Mouse (Mus musculus): Measurements from ENCODE around the gene Tnrc6c.

Gene Tnrc6c

DNA sequence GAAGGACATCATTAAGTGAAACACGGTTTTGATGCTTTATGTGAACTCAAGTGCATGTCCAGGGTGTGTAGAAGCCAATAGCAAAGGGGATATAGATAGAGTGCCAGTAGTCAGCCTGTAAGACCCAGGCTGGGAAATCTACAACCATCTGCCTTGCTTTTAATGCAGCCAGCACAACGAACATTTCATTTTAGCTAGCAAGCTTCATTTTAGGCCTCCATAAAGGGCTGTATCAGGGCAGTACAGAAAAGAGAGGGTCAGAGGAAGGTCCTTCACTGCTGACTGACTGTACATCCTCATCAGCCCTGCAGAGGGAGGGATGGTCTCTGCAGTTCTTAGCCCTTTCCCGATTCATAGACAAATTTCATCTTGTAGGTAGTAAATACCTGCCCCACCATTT is 23.0 kb downstream of the Tnrc6c start:
- no peak for DNase-seq (ENCODE audit: low read depth)

DNA sequence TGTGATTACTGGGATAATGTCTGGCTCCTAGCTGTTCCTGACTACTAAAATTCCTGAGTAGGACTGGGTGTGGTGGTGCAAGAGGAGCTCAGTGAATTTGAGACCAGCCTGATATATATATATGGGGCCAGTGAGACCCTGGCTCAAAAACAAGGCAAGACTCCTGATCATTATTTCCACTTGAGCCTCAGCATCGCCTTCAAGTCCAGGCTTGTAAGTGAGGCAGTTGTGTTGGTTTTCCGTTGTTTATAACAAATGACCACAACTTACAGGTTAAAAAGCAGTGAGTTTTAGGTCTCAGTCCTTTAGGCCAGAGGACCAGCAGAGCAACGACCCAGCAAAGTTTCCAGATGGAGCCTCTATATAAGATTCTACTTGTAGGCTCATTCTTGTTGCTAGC is 23.5 kb downstream of the Tnrc6c start:
- no peak for DNase-seq (ENCODE audit: low read depth)

DNA sequence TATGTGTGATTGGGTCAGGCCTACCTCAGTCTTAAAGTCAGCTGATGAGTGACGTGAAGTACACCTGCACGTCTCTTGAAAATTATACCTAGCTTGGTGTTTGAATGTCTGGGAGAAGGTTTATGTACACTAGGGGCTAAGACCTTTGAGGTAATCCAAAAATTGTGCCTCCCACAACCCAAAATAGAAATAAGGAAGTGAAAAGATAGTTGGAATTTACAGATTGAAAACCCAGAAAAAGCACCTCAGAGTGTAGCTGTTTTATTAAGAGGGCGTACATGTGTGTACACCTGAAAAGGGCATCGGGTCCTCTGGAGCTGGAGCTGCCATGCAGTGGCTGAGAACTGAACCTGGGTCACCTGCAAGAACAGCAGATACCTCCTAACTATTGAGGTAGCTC is 24.1 kb downstream of the Tnrc6c start:
- no peak for DNase-seq (ENCODE audit: low read depth)

DNA sequence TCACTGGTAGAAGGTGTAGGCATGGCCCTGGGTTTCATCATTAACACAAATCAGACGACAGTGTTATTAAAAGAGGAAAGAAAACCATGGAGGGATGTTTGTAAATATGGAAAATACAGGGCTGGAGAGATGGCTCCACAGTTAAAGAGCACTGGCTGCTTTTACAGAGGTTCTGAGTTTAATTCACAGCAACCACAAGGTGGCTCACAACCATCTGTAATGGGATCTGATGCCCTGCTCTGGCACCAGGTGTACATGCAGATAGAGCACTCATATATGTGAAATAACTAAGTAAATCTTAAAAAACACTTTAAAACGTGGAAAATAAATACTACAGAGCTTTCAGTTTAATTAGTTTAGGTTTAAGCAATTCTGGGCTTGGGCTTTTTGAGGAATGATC is 24.7 kb downstream of the Tnrc6c start:
- DNase-seq (ENCODE audit: low read depth), result no peak

DNA sequence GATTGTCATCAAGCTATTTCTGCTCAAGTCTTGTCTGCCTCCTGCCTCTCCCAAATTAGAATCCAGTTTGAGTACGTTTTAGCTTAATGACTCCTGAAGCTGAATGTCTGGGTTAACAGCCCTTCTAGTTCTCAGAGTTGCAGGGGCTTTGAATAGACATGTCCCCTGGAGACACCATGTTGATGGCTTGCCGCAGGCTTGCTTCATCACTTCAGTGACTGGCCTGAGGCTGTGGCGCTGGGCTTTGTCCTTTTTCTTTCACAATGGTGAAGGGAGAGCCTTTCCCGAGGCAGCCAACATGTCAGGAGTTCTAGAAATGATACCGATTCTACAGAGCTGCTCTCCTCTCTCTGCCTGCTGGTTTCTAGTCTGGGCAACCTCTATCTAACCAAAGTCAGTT is 30.6 kb downstream of the Tnrc6c start:
- no peak for DNase-seq (ENCODE audit: low read depth)

DNA sequence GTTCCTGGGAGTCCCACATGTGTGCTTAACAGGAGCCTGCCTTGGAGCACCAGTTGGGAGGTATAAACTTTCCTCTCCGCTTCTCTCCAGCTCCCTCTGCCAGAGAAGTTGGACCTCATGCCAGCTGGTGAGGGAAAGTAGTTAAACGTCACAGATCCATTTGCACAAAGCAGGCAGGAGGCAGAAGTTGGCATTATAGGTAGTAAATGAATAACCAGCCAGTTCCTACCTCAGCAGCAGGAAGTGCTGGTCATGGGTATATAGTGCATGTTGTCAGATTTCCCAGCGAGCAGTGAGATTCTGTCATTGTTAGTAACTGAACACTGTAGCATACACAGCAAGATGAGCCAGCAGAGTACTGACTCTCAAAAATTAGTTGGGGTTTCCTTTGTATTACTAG is 31.4 kb downstream of the Tnrc6c start:
- no peak for DNase-seq (ENCODE audit: low read depth)

DNA sequence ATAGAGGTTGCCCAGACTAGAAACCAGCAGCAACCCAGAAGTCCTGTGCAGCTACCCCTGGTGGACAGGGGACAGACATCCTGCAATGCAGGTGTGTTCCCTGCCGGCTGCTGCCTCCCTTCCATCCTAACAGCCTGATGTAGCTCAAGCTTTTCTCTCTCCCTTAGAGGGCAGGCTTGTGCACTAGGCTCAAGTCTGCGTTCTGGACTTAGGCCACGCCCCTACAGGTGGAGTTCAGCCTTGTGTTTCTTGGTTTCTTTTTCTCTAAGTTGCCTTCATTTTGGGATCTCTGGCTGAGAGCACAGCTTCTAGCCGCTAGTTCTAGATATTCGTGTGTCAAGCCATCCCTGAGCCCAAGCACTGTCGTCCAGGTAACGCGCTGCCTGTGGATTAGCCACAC is 31.9 kb downstream of the Tnrc6c start:
- DNase-seq (ENCODE audit: low read depth), result no peak

DNA sequence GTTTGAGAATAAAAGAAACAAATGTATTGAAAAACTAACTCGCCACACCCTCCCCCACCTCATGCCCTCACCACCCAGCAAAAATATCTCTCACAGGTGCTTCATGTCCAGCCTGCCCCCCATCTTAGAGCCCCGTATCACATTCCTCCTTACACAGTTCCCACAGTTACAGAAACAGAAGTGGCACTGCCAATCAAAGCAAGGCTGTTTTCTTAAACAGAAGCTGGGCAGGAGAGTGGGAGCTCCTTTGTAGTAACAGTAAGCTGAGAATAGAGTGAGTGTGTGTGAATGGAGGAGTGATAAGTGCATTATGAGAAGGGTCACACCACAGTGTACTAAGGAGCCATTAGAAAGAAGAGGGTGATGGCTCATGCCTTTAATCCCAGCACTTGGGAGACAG is 34.5 kb downstream of the Tnrc6c start:
- DNase-seq (ENCODE audit: low read depth), result no peak

DNA sequence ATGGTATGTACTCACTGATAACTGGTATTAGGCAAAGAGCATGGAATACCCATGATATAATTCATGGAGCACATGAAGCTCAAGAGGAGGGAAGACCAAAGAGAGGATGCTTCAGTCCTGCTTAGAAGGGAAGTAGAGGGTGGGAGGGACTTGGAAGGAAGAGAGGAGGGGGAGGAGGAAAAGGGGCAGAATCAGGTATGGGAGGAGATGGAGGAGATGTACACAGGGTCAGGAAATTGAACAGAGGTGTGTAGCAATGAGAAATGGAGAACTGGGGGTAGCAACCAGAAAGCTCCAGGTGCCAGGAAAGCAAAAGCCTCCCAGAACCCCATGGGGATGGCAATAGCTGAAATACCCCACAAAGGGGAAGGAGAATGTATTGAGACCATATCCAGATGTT is 37.2 kb downstream of the Tnrc6c start:
- no peak for DNase-seq (ENCODE audit: low read depth)

DNA sequence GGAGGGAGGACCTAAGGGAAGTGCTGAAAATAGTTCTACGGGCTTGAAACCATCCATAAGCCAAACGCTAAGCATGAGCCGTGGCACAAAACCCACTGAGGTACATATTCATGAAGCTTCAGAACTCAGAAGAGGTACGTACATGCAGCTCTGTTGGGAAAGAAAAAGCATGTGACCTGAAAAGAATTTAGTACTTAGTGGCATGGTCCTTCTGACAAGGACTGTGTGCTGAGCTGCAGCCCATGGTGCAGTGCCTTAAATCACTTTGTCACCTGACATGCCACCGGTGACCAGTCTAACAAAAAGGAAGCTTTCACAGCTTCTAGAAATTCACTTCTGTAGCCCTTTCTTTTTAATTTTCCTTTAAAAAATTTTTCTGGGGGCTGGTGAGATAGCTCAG is 40.0 kb downstream of the Tnrc6c start:
- DNase-seq (ENCODE audit: low read depth), result no peak

DNA sequence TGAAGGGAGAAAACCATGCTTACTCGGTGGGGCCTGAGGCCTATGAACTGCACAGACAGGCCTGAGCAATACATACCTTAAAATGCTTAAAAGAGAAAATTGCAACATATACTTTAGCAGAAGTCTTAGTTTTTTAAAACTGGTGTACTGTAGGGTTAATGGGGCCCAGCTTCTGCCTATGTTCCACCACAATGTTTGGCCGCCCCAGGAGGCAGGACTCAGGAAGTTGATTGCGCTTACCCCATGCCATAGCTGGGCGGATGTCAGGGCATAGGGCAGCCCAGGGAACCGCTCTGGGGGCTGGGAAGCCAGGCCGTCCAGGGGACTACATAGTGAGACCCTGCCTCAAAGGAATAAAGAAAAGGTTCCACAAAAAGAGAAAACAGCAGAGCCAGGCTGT is 42.5 kb downstream of the Tnrc6c start:
- no peak for DNase-seq (ENCODE audit: low read depth)

DNA sequence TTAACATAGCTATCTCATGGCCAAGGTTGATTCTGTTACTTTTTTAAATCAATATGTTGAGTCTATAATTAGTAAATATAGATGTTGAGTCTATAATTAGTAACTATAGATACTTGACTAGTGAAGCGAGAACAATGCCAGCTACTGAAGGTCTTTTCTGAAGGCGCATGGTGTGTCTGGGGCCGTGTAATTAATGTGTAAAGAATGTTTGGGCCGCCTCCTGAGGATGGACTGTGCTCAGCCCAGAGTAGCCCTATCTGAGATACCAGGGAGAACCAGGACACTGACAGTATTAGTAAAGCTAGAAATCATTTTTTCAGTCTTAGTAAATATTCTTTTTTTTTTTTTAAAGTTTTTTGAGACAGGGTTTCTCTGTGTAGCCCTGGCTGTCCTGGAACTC is 46.8 kb downstream of the Tnrc6c start:
- DNase-seq (ENCODE audit: low read depth), result no peak

DNA sequence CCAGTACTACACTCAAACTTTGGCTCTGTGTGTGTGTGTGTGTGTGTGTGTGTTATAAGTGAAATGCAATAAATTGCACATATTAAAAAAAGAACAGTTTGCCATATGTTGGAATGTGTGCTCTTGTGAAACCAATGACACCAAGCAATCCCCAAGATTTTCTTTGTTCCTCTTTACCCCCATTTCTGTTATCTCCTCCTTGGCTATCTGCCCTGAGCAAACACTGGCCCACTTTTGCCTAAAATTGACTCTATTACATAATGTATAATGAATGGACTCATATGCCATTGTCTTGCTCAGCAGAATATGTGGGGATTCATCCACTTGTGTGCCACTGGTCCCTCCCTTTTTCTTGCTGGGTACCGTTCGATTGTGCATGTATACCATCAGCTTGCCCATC is 52.2 kb downstream of the Tnrc6c start:
- DNase-seq (ENCODE audit: low read depth), result no peak

DNA sequence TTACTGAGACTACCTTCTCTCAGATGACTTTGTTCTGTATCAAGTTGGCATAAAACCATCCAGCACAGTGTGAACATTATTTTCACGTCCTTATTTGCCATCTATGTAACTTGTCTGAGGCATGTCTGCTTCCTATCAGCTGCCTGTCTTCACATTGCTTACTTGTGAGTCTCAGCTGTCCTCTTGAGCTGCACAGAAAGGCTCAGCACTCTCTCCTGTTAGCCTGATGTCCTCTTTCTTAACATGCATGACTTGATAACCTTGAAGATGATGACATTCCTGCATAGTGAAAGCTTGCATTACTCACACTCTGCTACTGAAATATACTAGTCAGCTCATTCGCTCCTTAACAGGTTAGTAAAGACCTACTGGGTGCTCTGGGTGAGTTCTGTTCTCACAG is 53.1 kb downstream of the Tnrc6c start:
- no peak for DNase-seq (ENCODE audit: low read depth)

DNA sequence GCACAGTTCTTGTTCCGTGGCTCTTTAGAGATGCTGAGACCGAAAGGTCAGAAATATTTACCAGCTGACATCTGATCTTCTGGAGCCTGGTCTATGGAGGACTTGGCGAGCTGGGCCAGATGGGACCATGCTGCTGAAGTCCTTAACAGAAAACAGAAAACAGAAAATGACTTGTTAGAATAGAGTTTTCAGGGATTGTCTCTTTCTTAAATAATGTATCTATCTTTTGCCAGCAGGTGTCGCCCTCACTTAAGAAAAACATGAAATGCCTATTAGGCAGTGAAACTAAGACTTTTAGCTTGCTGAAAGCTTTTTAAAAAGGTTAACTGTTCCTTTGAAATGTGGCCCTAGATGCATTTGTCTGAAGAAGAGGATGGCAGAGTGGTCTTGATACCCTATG is 55.2 kb downstream of the Tnrc6c start:
- no peak for DNase-seq (ENCODE audit: low read depth)

DNA sequence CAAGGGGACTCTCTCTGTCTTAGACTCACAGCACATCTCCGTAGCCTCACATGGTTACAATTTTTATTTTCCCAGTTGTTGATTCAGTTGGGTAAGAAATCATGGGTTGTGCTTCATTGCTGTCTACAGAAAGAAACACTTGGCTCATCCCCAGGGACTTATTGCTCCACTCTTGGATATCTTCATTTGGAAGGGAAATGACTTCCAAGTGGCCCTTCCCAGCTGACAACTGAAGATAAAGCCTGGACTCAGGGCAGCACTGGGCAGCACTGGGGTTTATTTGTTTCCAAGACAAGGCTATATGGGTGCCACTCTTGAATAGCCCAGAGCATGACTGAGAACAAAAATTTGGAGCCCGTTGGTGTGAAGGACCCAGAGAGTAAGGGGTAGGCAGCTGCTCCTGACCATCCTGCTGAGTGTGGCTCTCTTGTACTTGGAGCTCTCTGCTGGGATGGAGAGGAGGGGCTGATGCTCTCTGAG is 56.8 kb downstream of the Tnrc6c start:
- DNase-seq (ENCODE audit: low read depth), result no peak

DNA sequence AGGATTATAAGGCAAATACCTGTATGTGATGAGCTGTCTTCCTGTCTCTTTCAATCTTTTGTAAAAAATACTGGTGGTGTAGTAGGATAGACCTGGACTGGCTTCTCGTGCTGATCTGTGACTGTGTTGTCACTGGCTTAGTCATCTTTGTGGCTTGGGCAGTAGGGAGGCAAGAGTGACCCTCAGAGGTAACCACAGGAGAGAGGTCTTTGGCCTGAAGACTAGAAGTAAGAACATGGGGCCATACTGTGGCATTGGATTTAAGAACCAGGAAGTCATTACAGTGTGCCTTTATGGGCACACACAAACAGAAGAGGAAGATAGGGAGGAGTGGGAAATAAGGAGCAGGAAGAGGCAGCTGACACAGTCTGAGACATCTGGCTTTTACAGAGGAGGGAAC is 58.0 kb downstream of the Tnrc6c start:
- no peak for DNase-seq (ENCODE audit: low read depth)

DNA sequence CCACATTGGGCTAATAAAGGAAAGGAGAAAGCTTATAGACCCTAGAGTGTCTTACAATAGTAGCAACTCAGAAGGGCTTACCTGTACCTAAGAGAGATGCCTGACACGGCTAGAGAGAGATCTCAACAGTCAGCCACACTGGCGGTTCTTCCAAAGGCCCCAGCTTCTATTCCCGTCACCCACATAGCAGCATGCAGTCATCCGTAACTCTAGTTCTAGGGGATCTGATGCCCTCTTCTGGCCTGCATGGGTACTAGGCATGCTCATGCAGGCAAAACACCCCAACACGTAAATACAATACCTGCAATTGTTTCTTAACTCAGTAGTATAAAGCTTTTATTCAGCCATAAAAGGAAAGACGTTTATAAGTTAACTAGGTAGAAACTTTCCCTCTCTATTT is 59.3 kb downstream of the Tnrc6c start:
- no peak for DNase-seq (ENCODE audit: low read depth)

DNA sequence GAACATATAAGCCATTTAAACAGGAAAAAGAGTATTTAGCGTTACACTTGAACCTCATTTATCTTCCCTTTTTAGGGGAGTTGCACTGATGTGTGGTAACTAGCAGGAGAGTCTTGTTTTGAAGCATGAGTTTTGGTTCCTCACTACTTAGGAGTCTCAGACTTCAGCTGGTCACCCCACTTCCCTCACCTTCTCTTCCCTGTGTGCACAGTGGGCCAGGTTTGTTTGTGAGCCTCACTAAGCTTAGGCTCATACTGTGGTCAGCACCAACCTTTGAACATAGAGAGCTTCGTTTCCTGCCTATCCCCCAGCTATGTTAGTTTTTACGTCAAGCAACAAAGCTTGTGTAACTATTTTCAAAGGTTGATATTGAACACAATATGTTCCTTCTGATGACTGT is 64.7 kb downstream of the Tnrc6c start:
- DNase-seq (ENCODE audit: low read depth), result no peak

DNA sequence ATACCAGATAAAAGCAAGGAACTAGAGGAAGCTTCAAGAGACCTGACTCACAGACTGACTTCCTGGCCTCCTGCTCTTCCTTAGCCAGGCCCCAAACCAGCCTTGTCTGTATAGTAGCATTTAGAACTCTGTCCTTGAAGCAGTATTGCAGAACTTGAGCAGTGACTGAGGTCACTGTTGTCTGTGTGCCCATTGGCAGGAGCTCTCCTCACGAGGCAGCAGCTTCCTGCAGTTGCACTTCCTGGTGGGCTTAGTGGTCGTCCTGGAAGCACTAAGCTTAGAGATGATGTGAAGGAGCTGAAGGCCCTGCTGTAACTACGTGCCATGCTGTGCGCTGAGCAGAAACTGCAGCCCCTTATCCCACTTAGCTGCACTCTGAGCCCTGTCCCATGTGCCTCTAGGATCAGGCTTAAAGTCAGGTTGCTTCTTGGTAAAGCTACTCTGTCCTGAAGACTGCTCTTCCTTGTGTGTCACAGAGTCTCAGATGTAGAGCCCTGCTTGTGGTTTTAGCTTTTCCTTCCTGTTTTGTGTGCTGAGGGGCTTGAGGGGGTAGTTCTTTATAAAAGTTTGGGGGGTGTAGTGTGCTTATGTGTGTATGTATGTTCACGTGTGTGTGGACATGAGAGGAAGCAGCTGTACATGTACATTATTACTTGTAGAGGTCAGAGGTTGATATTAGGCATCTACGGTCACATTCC is 70.7 kb downstream of the Tnrc6c start:
- DNase-seq (ENCODE audit: low read depth), result no peak

DNA sequence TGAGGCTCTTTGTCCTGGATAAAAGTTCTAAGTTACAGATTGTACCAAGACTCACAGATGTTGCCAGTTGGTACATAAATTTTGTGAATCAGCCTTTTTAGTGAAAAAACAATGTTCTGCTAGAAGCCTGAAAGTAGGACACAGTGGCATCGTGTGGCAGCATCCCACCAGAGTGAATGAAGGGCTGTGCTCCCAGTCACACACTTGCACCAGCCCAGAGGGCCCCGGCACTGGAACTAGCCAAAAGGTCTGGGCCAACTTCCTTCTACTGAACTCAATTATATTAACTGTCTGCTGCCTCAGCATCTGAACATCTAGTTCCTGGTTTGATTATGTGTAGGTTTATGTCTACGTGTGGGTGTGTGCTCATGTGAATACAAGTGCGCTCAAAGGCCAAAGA is 72.9 kb downstream of the Tnrc6c start:
- DNase-seq (ENCODE audit: low read depth), result no peak

DNA sequence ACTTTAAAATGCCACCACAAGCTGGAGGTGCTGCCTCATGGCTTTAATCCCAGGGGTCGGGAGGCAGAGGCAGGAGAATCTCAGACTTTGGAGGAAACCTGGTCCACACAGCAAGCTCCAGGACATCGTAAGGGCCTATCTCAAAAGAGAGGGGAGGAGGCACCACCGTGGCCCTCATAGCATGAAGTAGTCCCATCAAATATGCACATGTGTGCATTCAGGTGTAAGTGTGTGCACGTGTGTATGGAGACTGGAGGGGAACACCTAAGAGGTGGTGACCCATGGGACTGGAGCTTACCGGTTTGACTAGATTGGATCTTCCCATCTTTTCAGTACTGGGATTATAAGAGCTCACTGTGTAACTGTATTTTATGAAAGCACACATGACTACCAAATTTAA is 74.2 kb downstream of the Tnrc6c start:
- no peak for DNase-seq (ENCODE audit: low read depth)

DNA sequence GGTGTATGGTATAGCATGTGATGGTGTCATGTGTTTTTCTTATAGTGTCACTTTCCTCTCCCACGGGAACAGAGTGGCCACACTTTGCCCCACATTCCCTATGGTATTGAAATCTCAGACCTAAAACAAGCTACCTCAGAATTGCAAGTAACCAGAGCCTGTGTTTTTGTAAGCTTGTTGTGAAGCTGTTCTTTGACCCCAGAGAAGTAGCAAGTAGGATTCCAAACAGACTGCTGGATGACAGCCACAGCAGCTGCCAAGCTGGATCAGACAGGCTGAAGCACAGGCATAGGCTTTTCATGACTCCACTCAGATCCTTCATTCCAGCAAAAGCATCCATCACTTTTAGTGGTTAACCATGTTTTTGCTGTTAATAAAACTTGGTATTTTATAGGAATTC is 74.8 kb downstream of the Tnrc6c start:
- peak; percentile 87 for DNase-seq (ENCODE audit: low read depth)

DNA sequence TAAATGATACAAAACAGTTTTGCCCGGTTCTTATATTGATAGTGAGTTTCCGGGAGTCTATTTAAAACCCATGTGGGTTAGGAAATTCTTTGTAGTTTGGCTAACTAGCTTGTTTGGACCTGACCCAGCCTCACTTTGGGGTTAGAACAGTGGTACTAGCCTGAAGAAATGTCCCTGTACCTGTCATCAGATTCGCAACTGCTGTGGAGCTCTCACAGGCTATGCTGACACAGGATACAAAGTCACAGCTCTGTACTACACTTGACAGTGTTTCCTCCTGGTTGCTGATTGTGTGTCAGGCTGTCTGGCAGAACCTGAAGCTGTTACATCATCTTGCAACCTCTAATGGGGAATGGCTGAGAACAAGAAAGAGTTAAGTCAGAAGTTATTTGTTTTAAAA is 75.3 kb downstream of the Tnrc6c start:
- DNase-seq (ENCODE audit: low read depth), result peak; percentile 57

All from fibroblast of lung, adult 2 months (primary cell).